Mouse (Mus musculus) C2C12 (cell line): ENCODE results near the gene Plekha5.

Source experiments
- CTCF ChIP-seq: IDR thresholded peaks from one replicate; pipeline ENCODE4 v1.5.1; 2011; ENCODE audit not compliant: control insufficient read depth, insufficient read depth, insufficient read length
- FOSL1 ChIP-seq: IDR thresholded peaks from one replicate; pipeline ENCODE4 v1.8.0; 2011; ENCODE audit warnings: mild to moderate bottlenecking, low read length; ENCODE audit not compliant: poor library complexity, insufficient read depth, severe bottlenecking

DNA sequence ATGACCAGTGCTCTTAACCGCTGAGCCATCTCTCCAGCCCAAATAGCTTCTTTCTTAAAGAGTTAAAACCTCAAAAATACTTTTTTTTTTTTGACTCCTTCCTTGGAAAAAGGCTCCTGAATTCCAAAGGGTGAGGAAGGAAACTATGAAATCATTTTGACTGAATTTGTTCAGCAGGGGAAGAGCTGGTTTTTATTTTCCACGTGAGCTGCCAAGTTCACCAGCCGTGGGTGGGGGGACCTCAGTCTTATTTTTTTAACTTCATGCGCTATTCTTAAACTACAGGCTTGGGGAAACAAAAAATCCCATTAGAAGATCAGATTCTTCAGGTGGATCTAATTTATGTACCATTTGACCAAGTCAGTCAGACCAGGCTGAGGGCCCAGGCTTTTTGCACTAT, 187.4 kb downstream of the Plekha5 start:
- TF ChIP-seq CTCF (no peak), FOSL1 (no peak)
